Mouse (Mus musculus): ENCODE measurements around the gene Ergic1. TPM values are rescaled to one million over a fixed set of nuclear protein-coding genes. Genes with fewer than 3 reads are reported as not detected.

Gene Ergic1
- total and polyA plus RNA-seq, 2 experiments from 2014 or later = 50.8 to 152 TPM

- peaks cover 55% of the 10 kb centered on the region for H3K36me3 ChIP-seq (replicated peaks; ENCODE audit: control insufficient read depth, insufficient read depth, low read length)
- H3K4me2 ChIP-seq (ENCODE audit: low read depth, low read length) = no peak overlapping the region
- ATAC-seq (ENCODE audit: insufficient read depth, low read depth) (no peak), DNase-seq (ENCODE audit: low spot score) (no peak)
- H3K9me3 ChIP-seq (replicated peaks; ENCODE audit: control insufficient read depth, low read length) = no peaks in the 10 kb centered on the region
- no peak overlapping the region for H3K27ac ChIP-seq (ENCODE audit: low read depth)
- no peak overlapping the region for H3K9ac ChIP-seq (replicated peaks; ENCODE audit: low read depth, low read length)
- H3K4me1 ChIP-seq (ENCODE audit: control insufficient read depth, insufficient read depth) = peaks cover 8% of the 10 kb centered on the region
- WGBS = 88% methylated on average over 2 of the region's 2 CpGs
- H3K27me3 ChIP-seq (ENCODE audit: control insufficient read depth, insufficient read depth, low read length) = no peaks in the 10 kb centered on the region
- H3K4me3 ChIP-seq (ENCODE audit: low read depth, low read length) = no peak overlapping the region
- no peak for TF ChIP-seq EP300 (IDR thresholded peaks at IDR 0.05; ENCODE audit: low read depth)
- TF ChIP-seq CTCF (IDR thresholded peaks at IDR 0.05; ENCODE audit: low read depth) = no peak
Measured at GRCm38 (mm10) chr17:26625521-26626010, 64.3 kb downstream of the Ergic1 start.

- Histone ChIP-seq H3K9me3 (replicated peaks; ENCODE audit: control insufficient read depth, low read length) (no peaks in the 10 kb centered on the region), H3K27me3 (ENCODE audit: control insufficient read depth, insufficient read depth, low read length) (no peaks in the 10 kb centered on the region), H3K4me3 (ENCODE audit: low read depth, low read length) (no peak overlapping the region), H3K9ac (replicated peaks; ENCODE audit: low read depth, low read length) (no peak overlapping the region), H3K27ac (ENCODE audit: low read depth) (no peak overlapping the region), H3K4me1 (ENCODE audit: control insufficient read depth, insufficient read depth) (no peaks in the 10 kb centered on the region), H3K4me2 (ENCODE audit: low read depth, low read length) (no peak overlapping the region), H3K36me3 (replicated peaks; ENCODE audit: control insufficient read depth, insufficient read depth, low read length) (peaks cover 76% of the 10 kb centered on the region)
- 83% methylated on average over 6 of the region's 6 CpGs for WGBS
- DNase-seq (ENCODE audit: low spot score) (no peak), ATAC-seq (ENCODE audit: insufficient read depth, low read depth) (no peak)
- TF ChIP-seq EP300 (IDR thresholded peaks at IDR 0.05; ENCODE audit: low read depth) = no peak
- TF ChIP-seq CTCF (IDR thresholded peaks at IDR 0.05; ENCODE audit: low read depth) = peak; percentile 39
Measured at GRCm38 (mm10) chr17:26628479-26628878, 67.2 kb downstream of the Ergic1 start.

GRCm38 (mm10) chr17:26628936-26629335 lies 67.6 kb downstream of the Ergic1 start:
- WGBS = 93% methylated on average over 3 of the region's 3 CpGs
- H3K27ac ChIP-seq (ENCODE audit: low read depth) = no peak overlapping the region
- H3K9ac ChIP-seq (replicated peaks; ENCODE audit: low read depth, low read length) = no peak overlapping the region
- no peak overlapping the region for H3K4me2 ChIP-seq (ENCODE audit: low read depth, low read length)
- no peaks in the 10 kb centered on the region for H3K27me3 ChIP-seq (ENCODE audit: control insufficient read depth, insufficient read depth, low read length)
- H3K4me3 ChIP-seq (ENCODE audit: low read depth, low read length) = no peak overlapping the region
- H3K4me1 ChIP-seq (ENCODE audit: control insufficient read depth, insufficient read depth) = no peaks in the 10 kb centered on the region
- no peaks in the 10 kb centered on the region for H3K9me3 ChIP-seq (replicated peaks; ENCODE audit: control insufficient read depth, low read length)
- no peak for ATAC-seq (ENCODE audit: insufficient read depth, low read depth)
- no peak for DNase-seq (ENCODE audit: low spot score)
- peaks cover 76% of the 10 kb centered on the region for H3K36me3 ChIP-seq (replicated peaks; ENCODE audit: control insufficient read depth, insufficient read depth, low read length)
- TF ChIP-seq EP300 (IDR thresholded peaks at IDR 0.05; ENCODE audit: low read depth) = no peak
- no peak for TF ChIP-seq CTCF (IDR thresholded peaks at IDR 0.05; ENCODE audit: low read depth)

- Histone ChIP-seq H3K27me3 (ENCODE audit: control insufficient read depth, insufficient read depth, low read length) (no peaks in the 10 kb centered on the region), H3K4me1 (ENCODE audit: control insufficient read depth, insufficient read depth) (no peaks in the 10 kb centered on the region), H3K9me3 (replicated peaks; ENCODE audit: control insufficient read depth, low read length) (no peaks in the 10 kb centered on the region), H3K9ac (replicated peaks; ENCODE audit: low read depth, low read length) (no peak overlapping the region), H3K4me2 (ENCODE audit: low read depth, low read length) (no peak overlapping the region), H3K36me3 (replicated peaks; ENCODE audit: control insufficient read depth, insufficient read depth, low read length) (peaks cover 76% of the 10 kb centered on the region), H3K4me3 (ENCODE audit: low read depth, low read length) (no peak overlapping the region), H3K27ac (ENCODE audit: low read depth) (no peak overlapping the region)
- ATAC-seq (ENCODE audit: insufficient read depth, low read depth) (no peak), DNase-seq (ENCODE audit: low spot score) (no peak)
- 61% methylated on average over 8 of the region's 8 CpGs for WGBS
- TF ChIP-seq CTCF (IDR thresholded peaks at IDR 0.05; ENCODE audit: low read depth) (no peak), EP300 (IDR thresholded peaks at IDR 0.05; ENCODE audit: low read depth) (no peak)
Measured at GRCm38 (mm10) chr17:26631811-26632327, 70.6 kb downstream of the Ergic1 start.

GRCm38 (mm10) chr17:26633186-26633585 lies 71.9 kb downstream of the Ergic1 start:
- Histone ChIP-seq H3K4me1 (ENCODE audit: control insufficient read depth, insufficient read depth) (no peaks in the 10 kb centered on the region), H3K36me3 (replicated peaks; ENCODE audit: control insufficient read depth, insufficient read depth, low read length) (peaks cover 70% of the 10 kb centered on the region), H3K9me3 (replicated peaks; ENCODE audit: control insufficient read depth, low read length) (no peaks in the 10 kb centered on the region), H3K9ac (replicated peaks; ENCODE audit: low read depth, low read length) (no peak overlapping the region), H3K4me3 (ENCODE audit: low read depth, low read length) (no peak overlapping the region), H3K4me2 (ENCODE audit: low read depth, low read length) (no peak overlapping the region), H3K27me3 (ENCODE audit: control insufficient read depth, insufficient read depth, low read length) (no peaks in the 10 kb centered on the region), H3K27ac (ENCODE audit: low read depth) (no peak overlapping the region)
- TF ChIP-seq EP300 (IDR thresholded peaks at IDR 0.05; ENCODE audit: low read depth) (no peak), CTCF (IDR thresholded peaks at IDR 0.05; ENCODE audit: low read depth) (no peak)
- WGBS = 85% methylated on average over 9 of the region's 9 CpGs
- ATAC-seq (ENCODE audit: insufficient read depth, low read depth) (no peak), DNase-seq (ENCODE audit: low spot score) (no peak)

GRCm38 (mm10) chr17:26633926-26634325 lies 72.6 kb downstream of the Ergic1 start:
- H3K36me3 ChIP-seq (replicated peaks; ENCODE audit: control insufficient read depth, insufficient read depth, low read length) = peaks cover 72% of the 10 kb centered on the region
- TF ChIP-seq CTCF (IDR thresholded peaks at IDR 0.05; ENCODE audit: low read depth) (no peak), EP300 (IDR thresholded peaks at IDR 0.05; ENCODE audit: low read depth) (no peak)
- H3K9me3 ChIP-seq (replicated peaks; ENCODE audit: control insufficient read depth, low read length) = no peaks in the 10 kb centered on the region
- H3K4me2 ChIP-seq (ENCODE audit: low read depth, low read length) = no peak overlapping the region
- 77% methylated on average over 9 of the region's 9 CpGs for WGBS
- DNase-seq (ENCODE audit: low spot score) (no peak), ATAC-seq (ENCODE audit: insufficient read depth, low read depth) (no peak)
- H3K4me3 ChIP-seq (ENCODE audit: low read depth, low read length) = no peak overlapping the region
- no peak overlapping the region for H3K9ac ChIP-seq (replicated peaks; ENCODE audit: low read depth, low read length)
- H3K27ac ChIP-seq (ENCODE audit: low read depth) = no peak overlapping the region
- H3K27me3 ChIP-seq (ENCODE audit: control insufficient read depth, insufficient read depth, low read length) = no peaks in the 10 kb centered on the region
- H3K4me1 ChIP-seq (ENCODE audit: control insufficient read depth, insufficient read depth) = no peaks in the 10 kb centered on the region
